Mouse (Mus musculus) brain, embryonic 18.5 days (tissue): Measurements from ENCODE around the gene Bst1.

Source experiments
- DNase-seq: peaks from one replicate; pipeline ENCODE4 v3.0.0-alpha.2; 2012; ENCODE audit warnings: low read depth, low spot score

Bst1 gene

GRCm38 (mm10) chr5:43810427-43811062, 8.1 kb upstream of the Bst1 start:
- DNase-seq = no peak

- DNase-seq = no peak
Observed at GRCm38 (mm10) chr5:43814536-43814935, 4.1 kb upstream of the Bst1 start.

- DNase-seq = no peak
Observed at GRCm38 (mm10) chr5:43815769-43816168, 2.9 kb upstream of the Bst1 start.

GRCm38 (mm10) chr5:43820785-43821184, 2.1 kb downstream of the Bst1 start:
- DNase-seq = no peak

GRCm38 (mm10) chr5:43821538-43821937, 2.9 kb downstream of the Bst1 start, which contains the start of gene Fbxl5:
Gene Fbxl5 (minus strand): TSS chr5:43821638.
- DNase-seq = no peak

- no peak for DNase-seq
Observed at GRCm38 (mm10) chr5:43822199-43822598, 3.5 kb downstream of the Bst1 start.

GRCm38 (mm10) chr5:43822824-43823223, 4.1 kb downstream of the Bst1 start:
- DNase-seq = no peak

- DNase-seq = no peak
Observed at GRCm38 (mm10) chr5:43824580-43824979, 5.9 kb downstream of the Bst1 start.

GRCm38 (mm10) chr5:43826883-43827282, 8.2 kb downstream of the Bst1 start:
- DNase-seq = no peak

GRCm38 (mm10) chr5:43827366-43827765, 8.7 kb downstream of the Bst1 start:
- DNase-seq = no peak

- no peak for DNase-seq
Observed at GRCm38 (mm10) chr5:43836590-43836989, 17.9 kb downstream of the Bst1 start.

- no peak for DNase-seq
Observed at GRCm38 (mm10) chr5:43837372-43837771, 18.7 kb downstream of the Bst1 start.

GRCm38 (mm10) chr5:43841144-43842010, 22.7 kb downstream of the Bst1 start:
- DNase-seq = peak; percentile 16

- DNase-seq = no peak
Observed at GRCm38 (mm10) chr5:43842011-43842285, 23.3 kb downstream of the Bst1 start.

GRCm38 (mm10) chr5:43842576-43843155, 24.0 kb downstream of the Bst1 start:
- no peak for DNase-seq

GRCm38 (mm10) chr5:43845083-43845482, 26.4 kb downstream of the Bst1 start:
- DNase-seq = no peak

GRCm38 (mm10) chr5:43845646-43846045, 27.0 kb downstream of the Bst1 start:
- DNase-seq = no peak

GRCm38 (mm10) chr5:43846227-43846626, 27.5 kb downstream of the Bst1 start:
- DNase-seq = no peak

GRCm38 (mm10) chr5:43847555-43847954, 28.9 kb downstream of the Bst1 start:
- DNase-seq = no peak

GRCm38 (mm10) chr5:43848275-43848674, 29.6 kb downstream of the Bst1 start:
- no peak for DNase-seq

GRCm38 (mm10) chr5:43853096-43853867, 34.6 kb downstream of the Bst1 start:
- DNase-seq = no peak

- DNase-seq = no peak
Observed at GRCm38 (mm10) chr5:43853868-43854488, 35.3 kb downstream of the Bst1 start.
